Mouse (Mus musculus): ENCODE measurements at regions not wholly inside any gene's neighbourhood (a gene's known extent, or its start where the extent isn't known, plus 50 kb on each side); places are given as distances from the start of the nearest gene placed in this dataset.

- no peak for TF ChIP-seq GATA1 (IDR thresholded peaks at IDR 0.05; ENCODE audit: low read length)
These were observed 254.0 kb downstream of the Gm12728 start for GRCm38 (mm10) chr4:106043661-106044060.

DNA sequence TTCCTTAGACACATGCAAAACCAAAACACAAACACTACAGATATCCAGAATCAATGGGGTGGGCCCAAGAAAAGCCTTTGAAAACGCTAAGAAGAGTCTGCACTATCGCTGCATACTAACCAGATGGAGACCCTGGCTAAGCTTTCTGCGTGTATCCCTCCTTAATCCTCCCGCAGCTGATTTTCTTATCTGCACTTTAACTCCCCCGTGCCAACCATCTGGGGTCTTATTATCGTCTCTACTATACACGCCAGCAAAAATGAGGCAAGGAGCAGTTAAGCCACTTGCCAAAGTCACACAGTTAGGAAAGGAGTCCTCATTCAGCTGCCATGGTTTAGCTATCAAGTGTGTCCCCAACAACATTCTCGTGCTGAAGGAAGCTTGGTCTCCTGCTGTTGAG is 258.4 kb downstream of the Gm12728 start:
- no peak for TF ChIP-seq GATA1 (IDR thresholded peaks at IDR 0.05; ENCODE audit: low read length)

DNA sequence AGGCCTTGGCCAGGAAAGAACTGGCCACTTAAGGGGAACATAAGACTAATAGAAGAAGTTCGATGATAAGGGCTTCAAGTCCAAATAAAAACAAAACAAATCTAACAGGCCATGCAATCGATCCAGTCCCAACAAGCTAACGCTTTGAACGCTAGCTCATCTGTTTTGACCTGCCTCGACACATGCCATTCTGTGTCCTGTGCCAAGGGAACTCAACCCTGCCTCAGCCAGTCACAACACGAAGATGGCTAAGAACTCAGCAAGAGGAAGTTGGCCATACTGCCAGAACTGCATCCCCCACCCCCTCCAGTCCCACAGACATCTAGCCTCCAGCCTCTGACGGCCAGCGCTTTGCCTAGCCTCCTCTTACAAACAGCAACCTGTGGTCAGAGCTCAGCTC is 259.1 kb downstream of the Gm12728 start:
- no peak for TF ChIP-seq GATA1 (IDR thresholded peaks at IDR 0.05; ENCODE audit: low read length)

DNA sequence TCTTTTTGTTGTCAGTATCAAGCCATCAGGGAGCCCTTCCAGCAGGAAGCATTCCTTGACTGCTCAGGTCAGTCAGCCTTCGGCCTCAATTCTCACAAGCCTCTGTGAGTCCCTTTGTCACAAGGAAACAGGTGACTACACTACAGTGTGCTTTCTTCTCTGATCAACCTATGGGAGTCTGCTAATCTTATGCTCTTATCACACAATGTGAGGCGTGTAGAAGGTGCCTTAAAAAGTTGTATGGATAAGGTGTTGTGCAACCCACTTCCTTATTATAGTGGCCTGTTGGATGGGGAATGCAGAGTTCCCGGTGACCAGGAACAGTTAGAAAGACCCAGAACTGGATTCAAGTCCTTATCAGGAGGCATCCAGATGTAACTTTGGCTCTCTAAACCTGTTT is 260.2 kb downstream of the Gm12728 start:
- no peak for TF ChIP-seq GATA1 (IDR thresholded peaks at IDR 0.05; ENCODE audit: low read length)

- TF ChIP-seq GATA1 (IDR thresholded peaks at IDR 0.05; ENCODE audit: low read length): no peak
These were observed 260.6 kb downstream of the Gm12728 start for GRCm38 (mm10) chr4:106050297-106050696.

DNA sequence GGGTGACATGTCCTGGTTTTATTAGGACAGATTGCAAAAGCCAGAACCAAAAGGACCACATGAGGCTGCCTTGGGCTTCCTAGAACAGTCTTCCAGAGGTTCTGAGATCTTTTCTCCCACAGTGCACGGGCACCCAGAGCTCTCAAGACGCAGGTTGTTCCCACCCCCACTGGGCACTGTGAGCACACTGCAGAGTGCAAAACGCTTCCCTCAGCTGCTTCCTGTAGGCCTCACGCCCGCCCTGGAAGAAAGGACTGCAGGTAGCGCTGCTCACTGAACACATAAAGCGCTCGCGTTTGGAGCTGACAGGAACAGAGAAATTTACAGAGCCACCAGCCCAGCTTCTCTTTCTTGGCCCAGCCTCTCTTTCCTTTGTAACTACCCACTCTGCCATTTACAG is 262.5 kb upstream of the Usp24 start:
- TF ChIP-seq GATA1 (IDR thresholded peaks at IDR 0.05; ENCODE audit: low read length): no peak

DNA sequence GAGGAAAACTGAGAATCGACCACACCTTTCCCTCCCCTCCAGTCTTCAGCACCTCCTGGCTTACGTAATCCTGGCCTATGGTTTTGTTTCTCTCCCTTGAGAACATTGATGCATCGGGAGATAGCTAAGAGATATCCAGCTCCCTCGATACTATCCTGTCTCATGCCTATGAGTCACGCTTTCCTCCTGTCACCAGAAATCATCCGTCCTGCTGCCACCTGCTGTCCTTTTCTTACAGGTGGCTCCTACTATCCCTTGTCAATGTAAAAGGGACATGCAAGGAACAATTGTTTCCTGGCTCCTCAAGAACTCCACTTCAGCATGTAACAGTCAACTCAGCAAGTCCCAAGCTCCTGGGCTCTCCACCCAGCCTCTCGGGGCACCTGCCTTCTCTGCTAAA is 261.7 kb upstream of the Usp24 start:
- TF ChIP-seq GATA1 (IDR thresholded peaks at IDR 0.05; ENCODE audit: low read length): no peak

DNA sequence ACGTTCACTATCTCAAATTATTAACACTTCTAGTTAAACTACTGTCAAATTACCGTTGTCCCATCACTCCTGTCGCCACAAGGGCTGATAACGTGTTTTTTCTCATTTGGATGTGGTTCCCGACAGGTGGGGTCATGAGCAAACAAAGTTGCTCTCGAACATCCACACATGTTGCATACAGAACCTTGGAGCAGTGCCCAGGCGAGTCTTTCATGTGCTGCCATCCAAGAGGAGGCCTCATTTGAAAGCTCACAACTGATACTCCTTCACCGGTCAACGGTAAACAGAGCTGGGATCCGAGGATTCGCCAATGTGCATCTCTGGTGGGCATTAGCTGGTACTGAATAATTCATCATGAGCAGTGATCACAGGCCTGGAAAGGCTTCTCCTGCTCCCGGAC is 253.4 kb upstream of the Usp24 start:
- TF ChIP-seq GATA1 (IDR thresholded peaks at IDR 0.05; ENCODE audit: low read length): no peak

GRCm38 (mm10) chr4:106063851-106064382 is 252.1 kb upstream of the Usp24 start:
- TF ChIP-seq GATA1 (IDR thresholded peaks at IDR 0.05; ENCODE audit: low read length): no peak

- TF ChIP-seq GATA1 (IDR thresholded peaks at IDR 0.05; ENCODE audit: low read length): no peak
These were observed 249.0 kb upstream of the Usp24 start for GRCm38 (mm10) chr4:106067023-106067422.

GRCm38 (mm10) chr4:106083546-106083945 is 232.5 kb upstream of the Usp24 start:
- no peak for TF ChIP-seq GATA1 (IDR thresholded peaks at IDR 0.05; ENCODE audit: low read length)

GRCm38 (mm10) chr4:106091927-106092675 is 223.9 kb upstream of the Usp24 start:
- TF ChIP-seq GATA1 (IDR thresholded peaks at IDR 0.05; ENCODE audit: low read length): no peak

DNA sequence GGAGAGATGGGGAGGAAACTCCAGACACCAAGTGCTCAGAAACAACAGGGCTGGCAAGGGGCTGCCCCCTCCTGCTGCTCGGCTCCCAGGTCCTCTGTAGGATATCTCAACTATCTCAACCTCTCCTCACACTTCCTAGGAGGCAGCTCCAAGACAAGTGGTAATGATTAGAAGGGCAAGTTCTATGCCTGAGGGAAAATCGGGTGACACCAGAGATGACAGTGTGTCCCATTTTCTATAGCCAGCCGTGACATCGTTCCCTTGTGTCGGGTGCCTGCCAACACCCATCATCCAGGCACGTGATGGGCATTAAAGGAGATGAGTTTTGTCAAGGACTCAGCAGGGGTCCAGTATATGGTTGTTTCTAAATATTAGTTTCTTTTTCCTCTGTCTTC is 223.3 kb upstream of the Usp24 start:
- TF ChIP-seq GATA1 (IDR thresholded peaks at IDR 0.05; ENCODE audit: low read length): no peak

- TF ChIP-seq GATA1 (IDR thresholded peaks at IDR 0.05; ENCODE audit: low read length): no peak
These were observed 222.8 kb upstream of the Usp24 start for GRCm38 (mm10) chr4:106093252-106093651.

- no peak for TF ChIP-seq GATA1 (IDR thresholded peaks at IDR 0.05; ENCODE audit: low read length)
These were observed 221.0 kb upstream of the Usp24 start for GRCm38 (mm10) chr4:106094882-106095556.

DNA sequence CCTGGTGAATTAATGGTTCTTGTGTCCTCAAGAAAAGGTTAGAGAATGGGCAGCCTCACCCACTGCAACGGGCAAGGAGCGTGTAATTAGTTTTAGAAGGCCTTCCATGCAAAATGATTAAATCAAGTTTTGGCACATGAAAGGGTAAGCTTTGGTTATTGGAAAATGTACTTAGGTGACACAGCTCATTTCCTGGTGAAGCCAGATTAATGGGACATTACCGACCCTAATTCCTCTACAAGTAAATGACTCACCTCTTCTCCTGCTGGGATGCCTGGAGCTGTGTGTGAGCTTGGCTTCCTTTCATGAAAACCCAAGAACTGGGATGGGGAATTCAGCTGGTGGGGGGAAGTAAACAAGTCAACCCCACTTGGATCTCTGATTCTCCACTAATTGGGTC is 219.9 kb upstream of the Usp24 start:
- no peak for TF ChIP-seq GATA1 (IDR thresholded peaks at IDR 0.05; ENCODE audit: low read length)

DNA sequence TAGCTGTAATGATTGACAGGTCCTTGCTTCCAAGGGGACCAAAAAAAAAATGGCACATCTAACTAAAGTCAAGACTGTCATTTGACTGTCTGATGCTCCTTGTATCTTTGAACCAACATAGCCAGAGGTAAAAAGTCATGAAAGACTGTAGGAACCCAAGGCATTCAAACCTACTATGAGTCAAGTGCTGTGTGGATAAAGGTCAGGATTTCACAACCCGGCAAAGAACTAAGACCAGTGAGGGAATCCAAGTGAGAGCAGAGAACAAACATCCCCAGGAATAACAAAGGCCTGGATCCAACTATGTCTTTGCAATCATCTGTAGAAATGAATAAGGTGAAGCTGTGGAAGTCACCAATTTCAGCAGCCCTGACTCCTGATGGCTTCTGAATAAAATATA is 218.2 kb upstream of the Usp24 start:
- no peak for TF ChIP-seq GATA1 (IDR thresholded peaks at IDR 0.05; ENCODE audit: low read length)

Measured in G1E-ER4 (cell line).